Mouse (Mus musculus) liver, postnatal 0 days (tissue): ENCODE results near the gene Carmil3. TPM values are rescaled to one million over a fixed set of nuclear protein-coding genes. Genes with fewer than 3 reads are reported as not detected.

Experiments
- ATAC-seq: fragments of 200-750 bp; cut with Nextera tagmentation; 2 replicates; pipeline ENCODE4 v1.8.0; 2017; ENCODE audit warnings: mild to moderate bottlenecking, moderate library complexity
- DNase-seq: peaks from one replicate; pipeline ENCODE4 v3.0.0-alpha.2; 2016
- H3K27ac ChIP-seq: fragments of 300-500 bp; sonication (generic); 2 replicates; pipeline ENCODE4 v1.5.1; 2014; ENCODE audit warnings: antibody characterized with exemption, moderate library complexity, mild to moderate bottlenecking, low read depth
- H3K27me3 ChIP-seq: fragments of 300-500 bp; sonication (generic); 2 replicates; pipeline ENCODE4 v1.6.1; 2014; ENCODE audit warnings: low read length, control low read depth, mixed read lengths; ENCODE audit not compliant: insufficient read depth
- H3K36me3 ChIP-seq: fragments of 300-500 bp; sonication (generic); replicated peaks from 2 replicates; pipeline ENCODE4 v1.6.1; 2014; ENCODE audit warnings: mild to moderate bottlenecking, control low read depth, low read length, moderate library complexity, mixed read lengths; ENCODE audit not compliant: insufficient read depth
- H3K4me1 ChIP-seq: fragments of 300-500 bp; sonication (generic); 2 replicates; pipeline ENCODE4 v1.6.1; 2014; ENCODE audit warnings: antibody characterized with exemption, mild to moderate bottlenecking, control low read depth; ENCODE audit not compliant: insufficient read depth
- H3K4me2 ChIP-seq: fragments of 300-500 bp; sonication (generic); 2 replicates; pipeline ENCODE4 v1.6.1; 2014; ENCODE audit warnings: low read depth, mild to moderate bottlenecking, low read length, moderate library complexity, mixed read lengths
- H3K4me3 ChIP-seq: fragments of 300-500 bp; sonication (generic); 2 replicates; pipeline ENCODE4 v1.5.1; 2014; ENCODE audit warnings: low read depth, low read length
- H3K9ac ChIP-seq: fragments of 300-500 bp; sonication (generic); replicated peaks from 2 replicates; pipeline ENCODE4 v1.6.1; 2014; ENCODE audit warnings: mild to moderate bottlenecking, moderate library complexity
- H3K9me3 ChIP-seq: fragments of 300-500 bp; sonication (generic); 2 replicates; pipeline ENCODE4 v1.6.1; 2016; ENCODE audit warnings: mild to moderate bottlenecking, control low read depth, low read length, mixed read lengths
- CTCF ChIP-seq: sonication (generic); IDR thresholded peaks from 2 replicates; pipeline ENCODE4 v1.5.1; 2016; ENCODE audit warnings: antibody characterized with exemption, low read depth
- EP300 ChIP-seq: IDR thresholded peaks from 2 replicates; pipeline ENCODE4 v1.6.1; 2016; ENCODE audit warnings: antibody characterized with exemption, low read depth, mild to moderate bottlenecking
- WGBS: fragments of 180-500 bp; shearing (Covaris S2); extraction: QIAGEN DNeasy Blood & Tissue Kit; methylation state at CpG from one replicate; pipeline ENCODE4 v1.1.7; 2014; ENCODE audit not compliant: insufficient replicate concordance; 5-methylcytosine and 5-hydroxymethylcytosine counted together
- polyA plus RNA-seq: library from polyadenylated mRNA; unstranded; fragments of >200 nt; fragmentation: Nextera tagmentation; extraction: Ambion mirVana; gene quantifications from 2 replicates; pipeline ENCODE4 v1.2.1, GENCODE M21; 2015

The Carmil3 gene
- polyA plus RNA-seq, 1 experiment from 2014 or later, result 0.08 TPM

DNA sequence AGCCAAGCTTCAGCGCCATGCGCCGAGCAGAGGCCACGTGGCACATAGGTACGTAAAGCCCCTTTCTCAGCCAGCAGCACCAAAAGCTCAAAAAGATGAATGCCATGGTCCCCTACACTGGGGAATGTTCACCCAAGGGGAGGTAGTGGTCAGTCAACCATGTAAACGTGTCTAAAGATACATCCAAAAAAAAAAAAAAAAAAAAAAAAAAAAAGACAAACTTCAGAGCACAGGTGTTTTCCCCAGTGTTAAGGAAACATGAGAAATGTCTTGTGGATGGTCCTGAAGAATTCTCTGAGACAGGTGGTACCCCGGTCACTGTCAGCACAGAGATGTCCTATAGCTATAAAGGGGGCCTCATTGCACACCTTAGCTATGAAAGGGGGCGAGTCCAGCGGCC is 15.2 kb downstream of the Carmil3 start:
- TF ChIP-seq EP300, result no peak
- no peak for TF ChIP-seq CTCF
- Histone ChIP-seq H3K27ac (no peak overlapping the region), H3K4me2 (no peak overlapping the region), H3K4me3 (no peak overlapping the region), H3K9me3 (no peaks in the 10 kb centered on the region), H3K36me3 (no peaks in the 10 kb centered on the region), H3K27me3 (peaks cover 8% of the 10 kb centered on the region), H3K9ac (no peak overlapping the region), H3K4me1 (no peaks in the 10 kb centered on the region)
- ATAC-seq, result no peak
- WGBS, result 82% methylated on average over 9 of the region's 9 CpGs
- DNase-seq, result no peak

DNA sequence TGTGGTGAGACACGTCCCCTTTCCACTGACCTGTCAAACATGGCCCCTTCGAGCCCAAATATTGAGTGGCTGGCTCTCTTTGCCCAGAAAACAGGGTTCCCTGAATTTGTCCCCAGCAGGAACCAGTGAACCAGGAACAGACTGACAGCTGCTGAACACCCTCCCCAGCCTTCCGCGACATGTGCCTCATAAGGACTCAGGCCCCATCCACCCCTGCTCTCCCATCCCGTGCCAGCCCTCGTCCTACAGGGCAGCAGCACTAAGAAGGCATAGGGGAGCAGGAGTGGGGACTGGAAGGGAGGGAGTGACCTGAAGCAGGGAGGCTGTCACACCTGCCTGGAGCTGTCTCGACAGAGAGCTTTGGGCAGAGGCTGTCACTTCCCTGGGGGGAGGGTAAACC is 17.4 kb downstream of the Carmil3 start:
- peaks cover 18% of the 10 kb centered on the region for H3K27me3 ChIP-seq
- no peaks in the 10 kb centered on the region for H3K36me3 ChIP-seq
- DNase-seq, result no peak
- no peak for ATAC-seq
- WGBS, result 50% methylated on average over 7 of the region's 7 CpGs
- no peak overlapping the region for H3K4me2 ChIP-seq
- H3K4me1 ChIP-seq, result no peaks in the 10 kb centered on the region
- H3K27ac ChIP-seq, result no peak overlapping the region
- no peak for TF ChIP-seq CTCF
- TF ChIP-seq EP300, result no peak
- H3K9ac ChIP-seq, result no peak overlapping the region
- H3K9me3 ChIP-seq, result no peaks in the 10 kb centered on the region
- no peak overlapping the region for H3K4me3 ChIP-seq

DNA sequence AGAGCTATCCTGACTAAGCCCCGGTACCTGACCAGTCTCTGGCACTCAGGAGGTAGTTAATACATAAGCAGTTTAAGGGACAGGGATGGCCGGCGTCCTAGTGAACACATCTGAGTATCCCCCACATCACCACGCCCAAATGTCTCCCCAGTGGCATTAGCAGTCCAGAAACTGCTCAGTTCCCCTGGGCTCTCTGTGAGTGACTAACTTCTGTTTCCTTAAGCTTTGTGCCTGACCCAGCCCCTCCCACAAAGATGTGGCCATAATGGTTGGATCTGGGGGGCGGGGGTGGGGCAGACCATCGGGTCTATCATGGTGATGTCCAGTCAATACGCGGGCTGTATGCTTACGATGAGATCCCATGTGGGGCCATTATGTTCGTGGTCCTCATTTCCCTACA is 19.1 kb downstream of the Carmil3 start:
- ATAC-seq, result no peak
- H3K27ac ChIP-seq, result no peak overlapping the region
- TF ChIP-seq EP300 (no peak), CTCF (no peak)
- no peaks in the 10 kb centered on the region for H3K36me3 ChIP-seq
- no peaks in the 10 kb centered on the region for H3K9me3 ChIP-seq
- H3K27me3 ChIP-seq, result peaks cover 18% of the 10 kb centered on the region
- 72% methylated on average over 10 of the region's 10 CpGs for WGBS
- no peak overlapping the region for H3K9ac ChIP-seq
- DNase-seq, result no peak
- no peak overlapping the region for H3K4me2 ChIP-seq
- no peak overlapping the region for H3K4me3 ChIP-seq
- H3K4me1 ChIP-seq, result no peaks in the 10 kb centered on the region

DNA sequence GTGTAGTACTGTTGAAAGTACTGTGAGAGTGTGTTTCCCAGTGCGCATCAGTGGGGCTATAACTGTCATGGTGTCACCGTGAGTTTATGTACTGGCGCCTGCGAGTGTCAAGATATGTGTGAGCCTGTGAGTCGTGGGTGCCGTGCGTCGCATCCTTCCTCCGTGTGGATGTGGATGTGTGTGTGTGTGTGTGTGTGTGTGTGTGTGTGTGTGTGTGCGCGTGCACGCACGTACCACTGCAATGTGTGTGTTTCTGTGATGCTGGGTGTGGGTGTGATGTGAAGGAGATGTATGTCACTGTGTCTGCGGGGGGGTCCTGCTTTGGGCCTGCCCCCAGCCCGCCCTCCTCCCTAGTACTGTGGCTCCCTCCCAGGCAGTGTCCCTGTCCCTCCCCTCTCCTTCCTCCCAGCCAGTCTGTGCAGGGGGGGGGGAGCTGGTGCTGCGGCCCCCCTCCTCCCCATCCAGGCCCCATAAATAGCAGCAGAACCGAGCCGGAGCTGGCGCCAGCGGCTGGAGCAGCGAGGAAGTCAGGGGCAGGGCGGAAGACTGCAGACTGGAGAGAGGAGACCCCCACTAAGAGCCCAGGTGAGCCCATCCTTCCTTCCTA is 19.8 kb downstream of the Carmil3 start, which contains the start of gene Cpne6:
TSS of gene Cpne6 (plus strand) at position 321 of the 607 bp plus-strand sequence.
- DNase-seq, result no peak
- Histone ChIP-seq H3K9me3 (no peaks in the 10 kb centered on the region), H3K9ac (no peak within 1 kb of the TSS), H3K4me1 (no peaks in the 10 kb centered on the region), H3K36me3 (no peaks in the 10 kb centered on the region), H3K27ac (no peak within 1 kb of the TSS), H3K4me2 (no peak within 1 kb of the TSS), H3K27me3 (peaks cover 18% of the 10 kb centered on the region), H3K4me3 (no peak within 1 kb of the TSS)
- no peak for ATAC-seq
- TF ChIP-seq EP300 (no peak), CTCF (no peak)
- 71% methylated on average over 17 of the region's 22 CpGs for WGBS

DNA sequence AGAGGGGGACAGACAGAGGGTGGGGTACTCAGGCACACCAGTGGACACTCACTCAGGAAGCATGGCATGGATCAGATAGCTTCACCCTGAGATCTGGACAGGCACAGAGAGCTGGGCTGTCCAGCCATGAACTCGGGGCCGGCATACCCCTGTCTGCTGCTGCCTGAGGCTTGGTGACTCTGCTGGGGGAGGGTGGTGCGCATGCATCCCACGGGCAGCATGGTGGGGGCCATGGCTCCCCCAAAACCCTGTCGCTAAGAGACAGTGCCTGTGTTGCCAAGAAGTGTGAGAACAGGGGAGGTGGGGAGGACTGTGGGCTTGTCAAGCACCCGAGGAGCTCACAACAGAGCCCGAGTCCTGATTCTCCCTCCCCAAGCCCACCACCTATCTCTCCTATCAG is 20.6 kb downstream of the Carmil3 start:
- TF ChIP-seq EP300, result no peak
- TF ChIP-seq CTCF, result no peak
- ATAC-seq, result no peak
- H3K9me3 ChIP-seq, result no peaks in the 10 kb centered on the region
- no peak for DNase-seq
- H3K4me3 ChIP-seq, result no peak overlapping the region
- H3K9ac ChIP-seq, result no peak overlapping the region
- H3K27me3 ChIP-seq, result peaks cover 18% of the 10 kb centered on the region
- WGBS, result 51% methylated on average over 7 of the region's 7 CpGs
- H3K27ac ChIP-seq, result no peak overlapping the region
- H3K4me2 ChIP-seq, result no peak overlapping the region
- no peaks in the 10 kb centered on the region for H3K36me3 ChIP-seq
- no peaks in the 10 kb centered on the region for H3K4me1 ChIP-seq

DNA sequence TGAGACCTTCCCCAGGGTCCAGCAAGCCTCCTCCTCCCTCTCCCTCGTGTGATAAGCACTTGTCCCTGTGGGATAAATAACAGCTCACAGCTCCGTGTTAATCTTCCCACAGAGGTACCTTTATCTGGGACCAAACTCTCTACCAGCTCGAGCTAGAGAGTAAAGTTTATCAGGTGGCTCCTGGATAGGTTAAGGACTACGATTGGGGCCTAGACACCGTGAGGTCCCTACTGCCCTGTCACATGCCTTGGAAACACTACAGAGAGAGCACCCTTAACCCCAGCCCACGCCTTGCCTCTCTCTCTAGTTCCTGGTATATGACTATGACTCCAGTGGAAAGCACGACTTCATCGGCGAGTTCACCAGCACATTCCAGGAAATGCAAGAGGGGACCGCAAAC is 23.5 kb downstream of the Carmil3 start:
- peaks cover 22% of the 10 kb centered on the region for H3K27me3 ChIP-seq

More for the DNA sequence above, 23.5 kb downstream of the Carmil3 start:
- Histone ChIP-seq H3K4me2 (no peak overlapping the region), H3K9me3 (no peaks in the 10 kb centered on the region), H3K36me3 (no peaks in the 10 kb centered on the region), H3K27ac (no peak overlapping the region), H3K4me1 (no peaks in the 10 kb centered on the region), H3K9ac (no peak overlapping the region), H3K4me3 (no peak overlapping the region)
- WGBS, result 47% methylated on average over 10 of the region's 10 CpGs
- DNase-seq, result no peak
- no peak for ATAC-seq
- TF ChIP-seq EP300, result no peak
- TF ChIP-seq CTCF, result no peak
